Mouse (Mus musculus): ENCODE measurements around the gene Mid1. TPM values are rescaled to one million over a fixed set of nuclear protein-coding genes. Genes with fewer than 3 reads are reported as not detected.
A peak's percentile ranks its signal among the peaks of the same experiment; 100 is the strongest.

The Mid1 gene
- total and polyA plus RNA-seq, 3 experiments: 2.6 to 5.5 (median 3.7) TPM

GRCm38 (mm10) chrX:169843267-169843666 lies 158.3 kb downstream of the Mid1 start:
- intact Hi-C loops (cut with DNase I): no loop called here

GRCm38 (mm10) chrX:169844150-169844772 lies 159.3 kb downstream of the Mid1 start:
- Histone ChIP-seq H3K27me3 (ENCODE audit: control insufficient read depth, insufficient read depth, low read length) (no peaks in the 10 kb centered on the region), H3K4me1 (ENCODE audit: control insufficient read depth, insufficient read depth, low read length) (no peaks in the 10 kb centered on the region), H3K27ac (no peak overlapping the region), H3K4me3 (no peak overlapping the region), H3K9ac (ENCODE audit: low read depth, low read length) (no peak overlapping the region), H3K36me3 (ENCODE audit: control insufficient read depth, insufficient read depth, low read length) (no peaks in the 10 kb centered on the region), H3K79me2 (replicated peaks; ENCODE audit: control insufficient read depth, insufficient read depth, low read length) (no peaks in the 10 kb centered on the region)
- TF ChIP-seq CTCF (IDR thresholded peaks at IDR 0.05) (no peak), EP300 (IDR thresholded peaks at IDR 0.05; ENCODE audit: insufficient read depth, low read depth, low read length) (no peak), POLR2A (IDR thresholded peaks at IDR 0.05; ENCODE audit: insufficient read depth, low read depth, low read length) (no peak)
- 62% methylated on average over 5 of the region's 5 CpGs for WGBS
- no peak for DNase-seq
- intact Hi-C loops (cut with DNase I): no loop called here

More at GRCm38 (mm10) chrX:169843267-169843666, 158.3 kb downstream of the Mid1 start:
- no peak overlapping the region for H3K9ac ChIP-seq (ENCODE audit: low read depth, low read length)
- no peaks in the 10 kb centered on the region for H3K36me3 ChIP-seq (ENCODE audit: control insufficient read depth, insufficient read depth, low read length)
- TF ChIP-seq POLR2A (IDR thresholded peaks at IDR 0.05; ENCODE audit: insufficient read depth, low read depth, low read length) (no peak), CTCF (IDR thresholded peaks at IDR 0.05) (no peak), EP300 (IDR thresholded peaks at IDR 0.05; ENCODE audit: insufficient read depth, low read depth, low read length) (no peak)
- no peaks in the 10 kb centered on the region for H3K79me2 ChIP-seq (replicated peaks; ENCODE audit: control insufficient read depth, insufficient read depth, low read length)
- no peaks in the 10 kb centered on the region for H3K27me3 ChIP-seq (ENCODE audit: control insufficient read depth, insufficient read depth, low read length)
- no peaks in the 10 kb centered on the region for H3K4me1 ChIP-seq (ENCODE audit: control insufficient read depth, insufficient read depth, low read length)
- WGBS: 52% methylated on average over 1 of the region's 1 CpGs
- H3K27ac ChIP-seq: no peak overlapping the region
- no peak overlapping the region for H3K4me3 ChIP-seq
- no peak for DNase-seq

- H3K27ac ChIP-seq: no peak overlapping the region
- no peak overlapping the region for H3K4me3 ChIP-seq
- no peak for DNase-seq
- no peak overlapping the region for H3K9ac ChIP-seq (ENCODE audit: low read depth, low read length)
- intact Hi-C loops (cut with DNase I): no loop called here
- H3K36me3 ChIP-seq (ENCODE audit: control insufficient read depth, insufficient read depth, low read length): no peaks in the 10 kb centered on the region
- H3K27me3 ChIP-seq (ENCODE audit: control insufficient read depth, insufficient read depth, low read length): no peaks in the 10 kb centered on the region
- no peaks in the 10 kb centered on the region for H3K4me1 ChIP-seq (ENCODE audit: control insufficient read depth, insufficient read depth, low read length)
- 58% methylated on average over 3 of the region's 3 CpGs for WGBS
- TF ChIP-seq EP300 (IDR thresholded peaks at IDR 0.05; ENCODE audit: insufficient read depth, low read depth, low read length) (no peak), POLR2A (IDR thresholded peaks at IDR 0.05; ENCODE audit: insufficient read depth, low read depth, low read length) (no peak), CTCF (IDR thresholded peaks at IDR 0.05) (no peak)
- no peaks in the 10 kb centered on the region for H3K79me2 ChIP-seq (replicated peaks; ENCODE audit: control insufficient read depth, insufficient read depth, low read length)
Observed at GRCm38 (mm10) chrX:169846187-169846586, 161.2 kb downstream of the Mid1 start.

- 36% methylated on average over 2 of the region's 2 CpGs for WGBS
- intact Hi-C loops (cut with DNase I): no loop called here
- H3K4me3 ChIP-seq: no peak overlapping the region
- no peaks in the 10 kb centered on the region for H3K4me1 ChIP-seq (ENCODE audit: control insufficient read depth, insufficient read depth, low read length)
- H3K27me3 ChIP-seq (ENCODE audit: control insufficient read depth, insufficient read depth, low read length): no peaks in the 10 kb centered on the region
- no peaks in the 10 kb centered on the region for H3K79me2 ChIP-seq (replicated peaks; ENCODE audit: control insufficient read depth, insufficient read depth, low read length)
- H3K27ac ChIP-seq: no peak overlapping the region
- TF ChIP-seq EP300 (IDR thresholded peaks at IDR 0.05; ENCODE audit: insufficient read depth, low read depth, low read length): no peak
- TF ChIP-seq CTCF (IDR thresholded peaks at IDR 0.05): no peak
- TF ChIP-seq POLR2A (IDR thresholded peaks at IDR 0.05; ENCODE audit: insufficient read depth, low read depth, low read length): no peak
- DNase-seq: no peak
- H3K36me3 ChIP-seq (ENCODE audit: control insufficient read depth, insufficient read depth, low read length): no peaks in the 10 kb centered on the region
- no peak overlapping the region for H3K9ac ChIP-seq (ENCODE audit: low read depth, low read length)
Observed at GRCm38 (mm10) chrX:169861194-169861720, 176.3 kb downstream of the Mid1 start.

DNA sequence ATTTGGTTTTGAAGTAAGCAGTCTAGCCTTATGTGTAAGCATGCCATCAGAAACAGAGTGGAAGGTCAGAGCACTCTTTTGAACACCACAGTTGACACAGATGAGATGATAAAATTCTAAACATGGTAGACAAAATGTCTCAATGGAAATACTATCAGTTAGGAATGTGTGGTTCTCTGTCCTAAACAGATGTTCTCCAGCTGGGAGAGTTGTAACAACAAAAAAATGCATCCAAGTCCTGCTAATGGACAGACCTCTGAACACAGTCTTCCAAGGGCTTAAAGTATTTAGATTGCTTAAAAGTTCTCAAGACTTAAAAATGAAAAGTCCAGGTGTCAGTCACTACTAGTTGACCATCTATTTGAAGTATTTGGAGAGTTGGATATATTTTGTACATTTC lies 177.4 kb downstream of the Mid1 start:
- Histone ChIP-seq H3K36me3 (ENCODE audit: control insufficient read depth, insufficient read depth, low read length) (no peaks in the 10 kb centered on the region), H3K27ac (no peak overlapping the region), H3K4me1 (ENCODE audit: control insufficient read depth, insufficient read depth, low read length) (no peaks in the 10 kb centered on the region), H3K79me2 (replicated peaks; ENCODE audit: control insufficient read depth, insufficient read depth, low read length) (no peaks in the 10 kb centered on the region), H3K4me3 (no peak overlapping the region), H3K27me3 (ENCODE audit: control insufficient read depth, insufficient read depth, low read length) (no peaks in the 10 kb centered on the region), H3K9ac (ENCODE audit: low read depth, low read length) (no peak overlapping the region)
- DNase-seq: no peak
- no peak for TF ChIP-seq POLR2A (IDR thresholded peaks at IDR 0.05; ENCODE audit: insufficient read depth, low read depth, low read length)
- intact Hi-C loops (cut with DNase I): loop anchor here (2.0 kb wide), 1 partner anchor 116 kb away; no protein-coding TSS in a partner anchor

DNA sequence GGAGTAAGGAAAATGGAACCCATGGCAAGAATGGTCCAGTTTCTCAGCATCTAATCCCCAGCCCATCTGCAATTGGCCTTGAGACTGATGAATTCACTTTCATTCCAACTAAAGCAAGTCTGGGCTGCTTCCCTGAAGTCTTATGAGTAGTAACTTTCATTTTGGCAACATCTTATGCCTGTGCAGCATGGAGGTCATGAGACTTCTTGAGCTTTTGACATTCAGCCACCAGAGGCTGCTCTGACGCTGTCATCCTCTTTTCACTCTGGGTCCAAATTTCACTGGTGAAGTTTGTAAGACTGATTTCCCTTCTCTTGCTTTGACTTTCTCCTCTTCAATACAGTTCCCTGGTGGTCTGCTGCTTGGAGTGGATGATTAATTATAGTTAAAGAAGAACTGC lies 177.8 kb downstream of the Mid1 start:
- WGBS: 23% methylated on average over 1 of the region's 1 CpGs
- Histone ChIP-seq H3K27ac (no peak overlapping the region), H3K9ac (ENCODE audit: low read depth, low read length) (no peak overlapping the region), H3K4me3 (no peak overlapping the region), H3K36me3 (ENCODE audit: control insufficient read depth, insufficient read depth, low read length) (no peaks in the 10 kb centered on the region), H3K27me3 (ENCODE audit: control insufficient read depth, insufficient read depth, low read length) (no peaks in the 10 kb centered on the region), H3K79me2 (replicated peaks; ENCODE audit: control insufficient read depth, insufficient read depth, low read length) (no peaks in the 10 kb centered on the region), H3K4me1 (ENCODE audit: control insufficient read depth, insufficient read depth, low read length) (no peaks in the 10 kb centered on the region)
- peak; percentile 19 to 64 for DNase-seq
- intact Hi-C loops (cut with DNase I): loop anchor here (2.0 kb wide), 1 partner anchor 116 kb away; no protein-coding TSS in a partner anchor
- 0 out of 2 replicates have a peak, but pooled peaks have one; percentile 33 for TF ChIP-seq EP300 (IDR thresholded peaks at IDR 0.05; ENCODE audit: insufficient read depth, low read depth, low read length)
- no peak for TF ChIP-seq POLR2A (IDR thresholded peaks at IDR 0.05; ENCODE audit: insufficient read depth, low read depth, low read length)
- TF ChIP-seq CTCF (IDR thresholded peaks at IDR 0.05): peak; percentile 69

Measured in heart, adult 2 months (tissue).